Mouse (Mus musculus) ES-E14 (cell line): ENCODE measurements around the gene Tut7. TPM values are rescaled to one million over a fixed set of nuclear protein-coding genes. Genes with fewer than 3 reads are reported as not detected.

Experiments used
- DNase-seq: peaks from one replicate; pipeline ENCODE4 v3.0.0-alpha.2; 2013; ENCODE audit warnings: low read depth, low spot score
- H3K27ac ChIP-seq: 2 replicates; pipeline ENCODE4 v1.5.1; 2012; ENCODE audit warnings: low read depth, mild to moderate bottlenecking, low read length, moderate library complexity, mixed read lengths; ENCODE audit not compliant: poor library complexity, insufficient read depth, severe bottlenecking
- H3K36me3 ChIP-seq: 2 replicates; pipeline ENCODE4 v1.6.1; 2012; ENCODE audit warnings: mild to moderate bottlenecking, low read length, moderate library complexity, mixed read lengths; ENCODE audit not compliant: control insufficient read depth, poor library complexity, insufficient read depth, severe bottlenecking
- H3K4me1 ChIP-seq, 2 experiments: fragments of 150-350 bp in 1 of 2; sonication (generic) in 1 of 2; 2 replicates each; pipeline ENCODE4 v1.6.1; 2012; ENCODE audit warnings: low read length in 2 of 2, mild to moderate bottlenecking in 1 of 2, mixed read lengths in 1 of 2; ENCODE audit not compliant: control insufficient read depth in 2 of 2, insufficient read depth in 2 of 2, poor library complexity in 1 of 2
- H3K4me3 ChIP-seq, 2 experiments: fragments of 150-350 bp in 1 of 2; sonication (generic) in 1 of 2; 2 replicates each; pipeline ENCODE4 v1.5.1; 2012; ENCODE audit warnings: low read length in 2 of 2, low read depth in 1 of 2, mild to moderate bottlenecking in 1 of 2, mixed read lengths in 1 of 2; ENCODE audit not compliant: insufficient read depth in 1 of 2, poor library complexity in 1 of 2, severe bottlenecking in 1 of 2
- H3K9ac ChIP-seq: 2 replicates; pipeline ENCODE4 v1.6.1; 2012; ENCODE audit warnings: low read depth, mild to moderate bottlenecking, low read length, mixed read lengths; ENCODE audit not compliant: poor library complexity, insufficient read depth, severe bottlenecking
- H3K9me3 ChIP-seq: fragments of 150-350 bp; sonication (generic); 2 replicates; pipeline ENCODE4 v1.6.1; 2012; ENCODE audit warnings: low read depth, mild to moderate bottlenecking, low read length; ENCODE audit not compliant: control insufficient read depth, insufficient read depth
- CHD2 ChIP-seq: IDR thresholded peaks from 2 replicates; pipeline ENCODE4 v1.6.1; 2014; ENCODE audit warnings: mild to moderate bottlenecking, low read depth, low read length, inconsistent platforms
- HCFC1 ChIP-seq: IDR thresholded peaks from 2 replicates; pipeline ENCODE4 v1.6.1; 2012; ENCODE audit warnings: low read length, inconsistent platforms, borderline replicate concordance; ENCODE audit not compliant: insufficient read depth
- MAFK ChIP-seq: IDR thresholded peaks from 2 replicates; pipeline ENCODE4 v1.6.1; 2014; ENCODE audit warnings: mild to moderate bottlenecking, low read depth, low read length, inconsistent platforms; ENCODE audit not compliant: insufficient read depth
- ZC3H11A ChIP-seq: IDR thresholded peaks from 2 replicates; pipeline ENCODE4 v1.6.1; 2012; ENCODE audit warnings: low read depth, mild to moderate bottlenecking, inconsistent platforms, low read length, borderline replicate concordance
- ZNF384 ChIP-seq: IDR thresholded peaks from 2 replicates; pipeline ENCODE4 v1.6.1; 2012; ENCODE audit warnings: low read depth, low read length, inconsistent platforms
- in situ Hi-C, 2 experiments: fragments of 600-800 bp; cut with MboI; formaldehyde crosslinking; loops; one replicate each; pipeline ENCODE4 v1.15.1; 2025; ENCODE audit warnings: low sequenced_read_pairs in 2 of 2, inconsistent platforms in 1 of 2; ENCODE audit not compliant: unreplicated experiment in 2 of 2
- total RNA-seq: library from RNA; depleted of rRNA; stranded (reverse); fragments of 300-350 nt; gene quantifications from 2 replicates; pipeline ENCODE4 v1.2.3, GENCODE M21; 2012

The Tut7 gene
- total RNA-seq, 1 experiment, result 31.1 TPM

DNA sequence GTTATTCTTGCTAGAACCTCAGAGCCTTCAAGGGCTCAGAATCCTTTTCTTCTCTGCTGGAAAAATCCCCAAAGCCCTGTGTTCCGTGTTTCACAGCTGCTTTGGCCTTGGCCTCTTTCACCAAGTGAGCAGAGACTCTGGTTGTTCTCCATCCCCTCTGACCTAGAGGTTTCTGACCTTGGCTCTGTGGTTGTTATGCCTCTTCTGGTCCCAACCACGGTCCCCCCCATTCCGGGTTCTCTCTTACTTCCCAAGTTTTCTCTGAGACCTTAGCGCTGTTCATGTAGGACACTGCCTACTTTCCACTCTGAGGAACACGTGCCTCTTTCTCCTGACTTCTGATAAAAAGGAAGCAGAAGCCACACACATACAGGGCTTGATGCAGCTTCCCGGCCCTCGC, 44.2 kb upstream of the Tut7 start:
- TF ChIP-seq HCFC1 (no peak), MAFK (no peak), ZNF384 (no peak), ZC3H11A (no peak), CHD2 (no peak)
- H3K4me1 ChIP-seq, result peaks cover 0 to 3% of the 10 kb centered on the region in 2 experiments; a peak in 2 of 4 replicates
- no peak overlapping the region for H3K9ac ChIP-seq
- in situ Hi-C loops, result no loop called here
- H3K27ac ChIP-seq, result no peak overlapping the region
- no peak for DNase-seq
- H3K4me3 ChIP-seq, result no peak overlapping the region
- no peaks in the 10 kb centered on the region for H3K9me3 ChIP-seq
- H3K36me3 ChIP-seq, result no peaks in the 10 kb centered on the region

- TF ChIP-seq ZNF384 (no peak), HCFC1 (no peak), MAFK (no peak), ZC3H11A (no peak), CHD2 (no peak)
- H3K36me3 ChIP-seq, result no peaks in the 10 kb centered on the region
- H3K4me3 ChIP-seq, result no peak overlapping the region
- in situ Hi-C loops, result no loop called here
- H3K27ac ChIP-seq, result no peak overlapping the region
- H3K9me3 ChIP-seq, result no peaks in the 10 kb centered on the region
- no peak for DNase-seq
- no peak overlapping the region for H3K9ac ChIP-seq
- no peaks in the 10 kb centered on the region for H3K4me1 ChIP-seq
These were observed 36.6 kb upstream of the Tut7 start for GRCm38 (mm10) chr13:59859515-59859914.

DNA sequence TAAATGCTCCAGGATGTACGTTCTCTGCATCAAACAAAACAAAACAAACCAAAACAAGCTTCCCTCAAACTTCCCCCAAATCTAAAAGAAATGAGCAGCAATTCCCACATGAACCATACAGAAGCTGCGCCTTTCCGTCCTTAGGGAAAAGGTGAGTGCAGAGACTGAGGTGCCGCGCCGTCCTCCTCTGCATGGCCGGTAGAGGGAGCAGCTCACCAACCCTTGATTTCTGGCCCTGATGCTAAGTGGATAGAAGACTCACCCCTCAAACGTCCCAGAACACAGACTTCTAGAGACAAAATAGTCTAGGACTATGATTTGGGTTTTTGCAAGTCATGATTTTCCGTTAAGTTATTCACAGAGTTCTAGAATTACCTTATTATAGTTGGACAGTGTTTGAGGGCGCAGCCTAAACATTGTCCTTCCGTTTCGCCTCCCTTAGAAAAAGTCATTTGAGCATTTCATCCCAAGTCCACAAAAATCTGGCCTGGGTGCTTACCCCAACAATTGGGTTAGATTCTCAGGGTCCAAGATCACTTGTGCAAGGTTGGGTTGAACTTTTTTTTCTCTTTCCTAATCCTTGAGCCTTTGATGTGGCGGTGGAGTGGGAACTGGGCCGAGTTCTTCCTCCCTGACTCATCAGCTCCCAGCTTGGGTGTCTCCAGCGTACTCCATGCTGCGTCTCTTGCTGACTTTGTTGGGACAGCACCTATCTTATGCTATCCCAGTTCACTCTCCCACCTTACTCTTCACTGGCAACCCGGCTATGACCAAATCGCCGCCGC, 33.5 kb upstream of the Tut7 start:
- no peak overlapping the region for H3K27ac ChIP-seq
- H3K4me1 ChIP-seq, result no peaks in the 10 kb centered on the region; a peak in 1 of 4 replicates
- H3K4me3 ChIP-seq, result no peak overlapping the region
- TF ChIP-seq ZC3H11A (0 out of 2 replicates have a peak, but pooled peaks have one; percentile 19), CHD2 (no peak), MAFK (no peak)
- H3K9me3 ChIP-seq, result no peaks in the 10 kb centered on the region
- H3K36me3 ChIP-seq, result no peaks in the 10 kb centered on the region
- in situ Hi-C loops, result no loop called here
- peak; percentile 51 for DNase-seq
- H3K9ac ChIP-seq, result no peak overlapping the region

DNA sequence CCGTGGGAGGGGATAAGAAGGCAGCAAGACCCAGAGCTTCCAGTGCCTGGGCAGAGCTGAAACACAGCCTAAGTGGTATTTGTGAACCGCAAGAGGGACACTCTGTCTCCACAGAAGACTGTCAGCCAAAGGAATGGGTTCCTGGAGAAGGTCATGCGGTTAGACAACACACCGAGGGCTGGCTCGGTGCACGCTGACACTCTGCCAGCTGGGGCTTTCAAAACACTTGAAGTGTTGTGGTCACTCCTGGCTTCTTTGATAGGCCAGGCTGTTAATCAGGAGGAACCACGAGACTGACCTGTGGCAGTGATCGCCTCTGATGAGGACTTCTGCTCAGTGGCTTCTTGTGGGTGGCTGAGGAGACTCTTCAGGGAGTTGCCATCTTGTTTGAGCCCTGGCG, 30.5 kb upstream of the Tut7 start:
- Histone ChIP-seq H3K4me1 (no peaks in the 10 kb centered on the region; a peak in 1 of 4 replicates), H3K4me3 (peak overlapping the region in 1 of 2 experiments; percentile 36; a peak in 1 of 4 replicates), H3K9ac (no peak overlapping the region), H3K27ac (no peak overlapping the region), H3K36me3 (no peaks in the 10 kb centered on the region), H3K9me3 (no peaks in the 10 kb centered on the region)
- in situ Hi-C loops, result no loop called here
- DNase-seq, result no peak
- TF ChIP-seq CHD2 (no peak), ZC3H11A (no peak), ZNF384 (no peak), HCFC1 (no peak), MAFK (no peak)

DNA sequence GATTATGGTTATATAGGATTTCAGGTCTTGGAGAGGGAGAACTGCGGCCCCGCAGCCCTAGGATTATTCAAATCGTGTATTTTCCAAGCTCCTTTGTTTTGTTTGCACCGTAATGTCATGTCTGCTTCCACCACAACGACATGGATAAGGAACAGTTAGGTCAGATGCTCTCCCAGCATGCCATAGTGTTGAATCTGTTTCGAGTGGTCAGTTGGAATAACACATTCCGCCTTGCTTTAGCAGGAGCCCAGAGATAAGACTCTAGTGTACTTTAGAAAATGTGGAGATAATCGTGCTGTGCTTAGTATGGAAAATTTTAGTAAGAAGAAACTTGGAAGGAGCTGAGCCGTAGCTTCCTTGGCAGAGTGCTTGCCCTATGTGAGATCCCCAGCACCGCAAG, 27.4 kb upstream of the Tut7 start:
- H3K9me3 ChIP-seq, result no peaks in the 10 kb centered on the region
- in situ Hi-C loops, result no loop called here
- DNase-seq, result no peak
- no peak overlapping the region for H3K9ac ChIP-seq
- TF ChIP-seq ZC3H11A (no peak), ZNF384 (no peak), HCFC1 (no peak), CHD2 (no peak), MAFK (no peak)
- H3K36me3 ChIP-seq, result no peaks in the 10 kb centered on the region
- H3K27ac ChIP-seq, result no peak overlapping the region
- H3K4me1 ChIP-seq, result no peaks in the 10 kb centered on the region; a peak in 1 of 4 replicates
- H3K4me3 ChIP-seq, result no peak overlapping the region
